Mouse (Mus musculus) lung, embryonic 16.5 days (tissue): ENCODE measurements around the gene Taar8a. TPM values are rescaled to one million over a fixed set of nuclear protein-coding genes. Genes with fewer than 3 reads are reported as not detected.
"Not testable (repeated sequence)": the region's sequence is repeated elsewhere in the genome, so short reads cannot be mapped to it uniquely, and the experiment has no call there.

Experiments
- ATAC-seq: fragments of 200-750 bp; cut with Nextera tagmentation; 2 replicates; pipeline ENCODE4 v1.8.0; 2017; ENCODE audit warnings: low read depth, mild to moderate bottlenecking, moderate library complexity
- H3K27ac ChIP-seq: fragments of 300-500 bp; sonication (generic); 2 replicates; pipeline ENCODE4 v1.5.1; 2014; ENCODE audit warnings: mild to moderate bottlenecking, control low read depth, low read length
- H3K27me3 ChIP-seq: fragments of 300-500 bp; sonication (generic); 2 replicates; pipeline ENCODE4 v1.6.1; 2014; ENCODE audit warnings: low read depth, low read length, mixed read lengths; ENCODE audit not compliant: control insufficient read depth, insufficient read depth
- H3K36me3 ChIP-seq: fragments of 300-500 bp; sonication (generic); 2 replicates; pipeline ENCODE4 v1.6.1; 2014; ENCODE audit warnings: low read length; ENCODE audit not compliant: control insufficient read depth, insufficient read depth
- H3K4me1 ChIP-seq: fragments of 300-500 bp; sonication (generic); replicated peaks from 2 replicates; pipeline ENCODE4 v1.6.1; 2014; ENCODE audit warnings: low read length, mixed read lengths; ENCODE audit not compliant: control insufficient read depth, insufficient read depth
- H3K4me2 ChIP-seq: fragments of 300-500 bp; sonication (generic); 2 replicates; pipeline ENCODE4 v1.6.1; 2014; ENCODE audit warnings: low read depth, low read length, control low read depth
- H3K4me3 ChIP-seq: fragments of 300-500 bp; sonication (generic); 2 replicates; pipeline ENCODE4 v1.5.1; 2014; ENCODE audit warnings: mild to moderate bottlenecking, low read length, control low read depth
- H3K9ac ChIP-seq: fragments of 300-500 bp; sonication (generic); 2 replicates; pipeline ENCODE4 v1.6.1; 2014; ENCODE audit warnings: low read length, control low read depth
- H3K9me3 ChIP-seq: fragments of 300-500 bp; sonication (generic); 2 replicates; pipeline ENCODE4 v1.6.1; 2016; ENCODE audit warnings: low read length; ENCODE audit not compliant: control insufficient read depth
- WGBS: fragments of 180-500 bp; shearing (Covaris S2); extraction: QIAGEN DNeasy Blood & Tissue Kit; methylation state at CpG from one replicate; pipeline ENCODE4 v1.1.7; 2014; 5-methylcytosine and 5-hydroxymethylcytosine counted together
- polyA plus RNA-seq: library from polyadenylated mRNA; unstranded; fragments of >200 nt; fragmentation: Nextera tagmentation; extraction: Ambion mirVana; gene quantifications from 2 replicates; pipeline ENCODE4 v1.2.1, GENCODE M21; 2015

Taar8a gene
- polyA plus RNA-seq, 1 experiment from 2014 or later = not detected

- H3K4me1 ChIP-seq = no peaks in the 10 kb centered on the region
- 26% methylated on average over 3 of the region's 3 CpGs for WGBS
- H3K27me3 ChIP-seq = no peaks in the 10 kb centered on the region
- ATAC-seq = no peak
- H3K4me3 ChIP-seq = no peak overlapping the region
- no peaks in the 10 kb centered on the region for H3K9me3 ChIP-seq
- H3K27ac ChIP-seq = no peak overlapping the region
- H3K4me2 ChIP-seq = no peak overlapping the region
- no peak overlapping the region for H3K9ac ChIP-seq
- H3K36me3 ChIP-seq = no peaks in the 10 kb centered on the region
Measured at GRCm38 (mm10) chr10:24080166-24080565, 3.9 kb downstream of the Taar8a start.

DNA sequence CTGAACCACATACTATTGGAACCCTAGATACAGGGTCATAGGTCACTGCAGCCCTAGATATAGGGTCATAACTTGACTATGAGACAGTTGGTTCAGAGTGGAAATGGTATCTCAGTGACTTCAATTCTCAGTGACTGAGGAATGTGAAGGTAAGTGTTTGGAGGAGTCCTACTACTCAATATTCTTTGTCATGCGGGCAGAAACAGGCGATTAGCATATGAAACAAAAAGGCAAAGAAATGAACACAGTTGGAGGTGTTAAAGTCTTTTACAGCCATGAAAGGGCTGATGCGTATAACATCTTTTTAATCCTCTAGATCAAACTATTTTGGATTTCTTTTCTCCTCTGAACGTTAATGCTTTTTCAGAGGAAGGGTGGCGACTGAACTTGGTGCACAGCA, 9.6 kb downstream of the Taar8a start:
- Histone ChIP-seq H3K4me1 (0 out of 2 replicates have a peak, but pooled peaks cover 4% of the 10 kb centered on the region), H3K9ac (no peak overlapping the region), H3K27ac (no peak overlapping the region), H3K4me3 (no peak overlapping the region), H3K4me2 (no peak overlapping the region), H3K27me3 (no peaks in the 10 kb centered on the region), H3K36me3 (no peaks in the 10 kb centered on the region), H3K9me3 (no peaks in the 10 kb centered on the region)
- WGBS = 61% methylated on average over 5 of the region's 5 CpGs
- no peak for ATAC-seq

- Histone ChIP-seq H3K27ac (no peak overlapping the region), H3K9ac (no peak overlapping the region), H3K4me2 (no peak overlapping the region), H3K4me1 (0 out of 2 replicates have a peak, but pooled peaks cover 4% of the 10 kb centered on the region), H3K36me3 (no peaks in the 10 kb centered on the region), H3K27me3 (no peaks in the 10 kb centered on the region), H3K9me3 (no peaks in the 10 kb centered on the region), H3K4me3 (no peak overlapping the region)
- 51% methylated on average over 5 of the region's 5 CpGs for WGBS
- peak; percentile 43; the same call in 1 of the 2 replicates for ATAC-seq
Measured at GRCm38 (mm10) chr10:24086555-24086954, 10.3 kb downstream of the Taar8a start.

DNA sequence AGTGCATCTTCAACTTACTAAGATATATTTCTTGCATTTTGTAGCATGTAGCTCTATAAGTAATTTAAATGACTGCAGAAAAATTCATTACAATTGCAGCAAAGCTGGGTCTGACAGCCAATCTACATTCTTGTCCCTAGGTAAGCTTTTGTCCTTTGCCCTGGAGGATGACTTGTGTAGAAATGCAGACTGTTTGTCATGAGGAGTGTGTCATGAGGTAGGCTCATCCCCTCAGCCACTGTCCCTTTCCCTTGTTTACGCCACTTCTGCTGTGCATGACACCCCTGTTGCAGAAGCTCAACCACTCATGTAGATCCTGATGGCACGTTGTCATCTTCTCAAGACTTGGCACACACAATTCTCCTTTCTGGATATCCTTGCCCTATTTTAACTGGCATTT, 10.9 kb downstream of the Taar8a start:
- Histone ChIP-seq H3K4me2 (no peak overlapping the region), H3K27ac (no peak overlapping the region), H3K4me1 (0 out of 2 replicates have a peak, but pooled peaks cover 4% of the 10 kb centered on the region), H3K9ac (no peak overlapping the region), H3K9me3 (no peaks in the 10 kb centered on the region), H3K4me3 (no peak overlapping the region), H3K27me3 (no peaks in the 10 kb centered on the region), H3K36me3 (no peaks in the 10 kb centered on the region)
- 72% methylated on average over 2 of the region's 2 CpGs for WGBS
- no peak for ATAC-seq

DNA sequence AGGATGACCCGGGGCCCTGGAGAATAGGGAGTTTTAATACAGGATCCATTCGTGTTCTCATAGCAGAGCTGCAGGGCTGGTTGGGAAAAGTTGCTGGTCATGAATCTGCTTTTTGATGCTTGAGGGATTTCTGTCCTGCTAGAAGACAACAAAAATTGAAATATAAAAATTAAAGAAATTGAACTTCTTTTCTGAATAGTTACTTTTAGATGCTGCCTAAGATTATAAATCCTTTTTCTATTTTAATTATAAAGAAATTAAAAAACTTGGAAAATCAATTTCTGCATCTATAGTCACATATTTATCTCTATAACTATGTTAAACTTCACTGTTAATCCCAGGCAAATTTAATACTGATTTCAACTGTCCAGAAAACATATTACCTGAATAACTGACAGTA, 15.9 kb downstream of the Taar8a start, which contains the start of gene Taar8b:
Gene Taar8b (minus strand): TSS at position 101 of the 400 bp plus-strand sequence.
- no peaks in the 10 kb centered on the region for H3K4me1 ChIP-seq
- no peaks in the 10 kb centered on the region for H3K36me3 ChIP-seq
- no peak within 1 kb of the TSS for H3K4me2 ChIP-seq
- ATAC-seq = no peak
- no peak within 1 kb of the TSS for H3K27ac ChIP-seq
- no peak within 1 kb of the TSS for H3K4me3 ChIP-seq
- 73% methylated on average over 2 of the region's 2 CpGs for whole genome bisulfite sequencing
- no peak within 1 kb of the TSS for H3K9ac ChIP-seq
- H3K9me3 ChIP-seq = no peaks in the 10 kb centered on the region
- no peaks in the 10 kb centered on the region for H3K27me3 ChIP-seq

GRCm38 (mm10) chr10:24097010-24097409, 20.7 kb downstream of the Taar8a start:
- not testable (repeated sequence) for ATAC-seq, H3K4me3 ChIP-seq, H3K4me1 ChIP-seq, H3K36me3 ChIP-seq, H3K9ac ChIP-seq, H3K27me3 ChIP-seq, H3K9me3 ChIP-seq, H3K27ac ChIP-seq, H3K4me2 ChIP-seq
- 16% methylated on average over 2 of the region's 2 CpGs for WGBS

DNA sequence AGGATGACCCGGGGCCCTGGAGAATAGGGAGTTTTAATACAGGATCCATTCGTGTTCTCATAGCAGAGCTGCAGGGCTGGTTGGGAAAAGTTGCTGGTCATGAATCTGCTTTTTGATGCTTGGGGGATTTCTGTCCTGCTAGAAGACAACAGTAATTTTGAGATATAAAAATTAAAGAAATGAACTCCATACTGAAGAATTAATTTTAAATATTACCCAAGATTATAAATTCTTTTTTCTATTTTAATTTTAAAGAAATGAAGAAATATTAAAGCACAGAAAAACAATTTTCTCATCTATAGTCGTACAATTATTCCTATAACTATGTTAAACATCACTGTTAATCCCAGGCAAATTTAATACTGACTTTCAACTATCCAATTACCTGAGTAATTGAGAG, 25.5 kb downstream of the Taar8a start, which contains the start of gene Taar8c:
Gene Taar8c (minus strand): TSS at position 101 of the 400 bp plus-strand sequence.
- H3K9ac ChIP-seq, H3K4me2 ChIP-seq, H3K4me3 ChIP-seq, H3K4me1 ChIP-seq, H3K27ac ChIP-seq, H3K36me3 ChIP-seq, H3K27me3 ChIP-seq, ATAC-seq, H3K9me3 ChIP-seq: not testable (repeated sequence)
- WGBS = 85% methylated on average over 1 of the region's 3 CpGs

- 13% methylated on average over 1 of the region's 1 CpGs for WGBS
- H3K9ac ChIP-seq, H3K27me3 ChIP-seq, H3K36me3 ChIP-seq, ATAC-seq, H3K4me2 ChIP-seq, H3K4me3 ChIP-seq, H3K27ac ChIP-seq, H3K4me1 ChIP-seq, H3K9me3 ChIP-seq: not testable (repeated sequence)
Measured at GRCm38 (mm10) chr10:24103299-24103698, 27.0 kb downstream of the Taar8a start.

GRCm38 (mm10) chr10:24107747-24108146, 31.4 kb downstream of the Taar8a start:
- no peak overlapping the region for H3K4me2 ChIP-seq
- no peak overlapping the region for H3K9ac ChIP-seq
- H3K27ac ChIP-seq = no peak overlapping the region
- WGBS = 66% methylated on average over 5 of the region's 5 CpGs
- H3K4me1 ChIP-seq = no peaks in the 10 kb centered on the region
- no peak overlapping the region for H3K4me3 ChIP-seq
- no peaks in the 10 kb centered on the region for H3K36me3 ChIP-seq
- no peaks in the 10 kb centered on the region for H3K27me3 ChIP-seq
- no peak for ATAC-seq
- no peaks in the 10 kb centered on the region for H3K9me3 ChIP-seq

DNA sequence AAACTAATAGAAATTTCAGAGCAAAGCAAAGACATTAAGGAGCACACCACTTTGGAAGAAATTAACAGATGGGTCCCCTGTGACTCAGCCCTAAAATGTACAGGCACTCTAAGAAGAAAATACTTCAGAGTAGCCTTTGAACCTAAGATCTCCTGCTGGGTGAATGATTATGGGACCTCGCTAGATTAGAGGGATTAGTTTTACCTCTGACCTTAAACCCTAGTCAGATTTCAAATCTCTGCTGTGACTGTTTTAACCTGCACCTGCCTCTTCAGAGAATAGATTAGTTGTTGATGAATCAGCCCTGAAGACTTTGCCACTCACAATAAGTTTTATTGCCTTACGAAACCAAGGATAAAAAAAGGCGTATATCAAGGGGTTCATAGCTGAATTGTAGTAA, 31.9 kb downstream of the Taar8a start:
- no peaks in the 10 kb centered on the region for H3K27me3 ChIP-seq
- no peaks in the 10 kb centered on the region for H3K9me3 ChIP-seq
- H3K36me3 ChIP-seq = no peaks in the 10 kb centered on the region
- H3K9ac ChIP-seq = no peak overlapping the region
- WGBS = 62% methylated on average over 3 of the region's 3 CpGs
- no peak overlapping the region for H3K27ac ChIP-seq
- H3K4me2 ChIP-seq = no peak overlapping the region
- no peak overlapping the region for H3K4me3 ChIP-seq
- no peaks in the 10 kb centered on the region for H3K4me1 ChIP-seq
- no peak for ATAC-seq
